Mouse (Mus musculus) CH12.LX (cell line): Measurements from ENCODE around the gene Pou2f3. TPM values are rescaled to one million over a fixed set of nuclear protein-coding genes. Genes with fewer than 3 reads are reported as not detected.

Experiments
- DNase-seq: peaks from one replicate; pipeline ENCODE4 v3.0.0-alpha.2; 2013; ENCODE audit errors: extremely low read depth
- H3K27ac ChIP-seq: 2 replicates; pipeline ENCODE4 v1.5.1; 2012; ENCODE audit warnings: low read depth, mild to moderate bottlenecking, control low read depth, moderate library complexity; ENCODE audit not compliant: insufficient read depth
- H3K27me3 ChIP-seq: replicated peaks from 2 replicates; pipeline ENCODE3; 2012; ENCODE audit warnings: inconsistent platforms
- H3K36me3 ChIP-seq, 2 experiments: replicated peaks in 1 of 2; 2 replicates each; pipeline versions ENCODE3 to v1.6.1; 2012; ENCODE audit warnings: inconsistent platforms in 1 of 2, low read length in 1 of 2, mild to moderate bottlenecking in 1 of 2, mixed read lengths in 1 of 2, moderate library complexity in 1 of 2; ENCODE audit not compliant: control insufficient read depth in 1 of 2, insufficient read depth in 1 of 2
- H3K4me1 ChIP-seq, 2 experiments: 2 replicates each; pipeline ENCODE4 v1.6.1; 2012; ENCODE audit warnings: inconsistent platforms in 1 of 2, moderate library complexity in 1 of 2; ENCODE audit not compliant: insufficient read depth in 2 of 2, control insufficient read depth in 1 of 2
- H3K4me2 ChIP-seq: 2 replicates; pipeline ENCODE4 v1.6.1; 2012; ENCODE audit warnings: low read depth, mild to moderate bottlenecking, control low read depth; ENCODE audit not compliant: poor library complexity, insufficient read depth, severe bottlenecking
- H3K4me3 ChIP-seq, 3 experiments: fragments of 150-350 bp in 1 of 3; sonication (generic) in 1 of 3; replicated peaks in 1 of 3; 2 replicates each; pipeline versions ENCODE3 to v1.5.1; 2011 to 2012; ENCODE audit warnings: low read depth in 2 of 3, low read length in 2 of 3, mild to moderate bottlenecking in 2 of 3, moderate library complexity in 2 of 3, control low read depth in 1 of 3, improper control_type of control experiment in 1 of 3, inconsistent platforms in 1 of 3, mixed read lengths in 1 of 3; ENCODE audit not compliant: poor library complexity in 1 of 3
- H3K79me2 ChIP-seq: replicated peaks from 2 replicates; pipeline ENCODE4 v1.6.1; 2012; ENCODE audit warnings: mild to moderate bottlenecking, moderate library complexity; ENCODE audit not compliant: control insufficient read depth, poor library complexity, insufficient read depth, severe bottlenecking; ENCODE audit errors: extremely low read depth
- H3K9ac ChIP-seq: 2 replicates; pipeline ENCODE4 v1.6.1; 2012; ENCODE audit warnings: low read depth, mild to moderate bottlenecking, control low read depth, moderate library complexity; ENCODE audit not compliant: insufficient read depth
- H3K9me3 ChIP-seq: replicated peaks from 2 replicates; pipeline ENCODE3; 2012; ENCODE audit warnings: low read length, inconsistent platforms, mixed read lengths
- CHD1 ChIP-seq: IDR thresholded peaks from 2 replicates; pipeline ENCODE4 v1.6.1; 2012; ENCODE audit warnings: low read depth, low read length, improper control_type of control experiment, inconsistent platforms
- CTCF ChIP-seq, 2 experiments: IDR thresholded peaks in 1 of 2; conservative IDR thresholded peaks in 1 of 2; 2 replicates each; pipeline ENCODE4 v1.5.1; 2011 to 2012; ENCODE audit warnings: low read depth in 2 of 2, low read length in 2 of 2, improper control_type of control experiment in 1 of 2, inconsistent platforms in 1 of 2, mild to moderate bottlenecking in 1 of 2, moderate library complexity in 1 of 2
- ELF1 ChIP-seq: IDR thresholded peaks from 2 replicates; pipeline ENCODE4 v1.6.1; 2014; ENCODE audit warnings: low read depth, mild to moderate bottlenecking, inconsistent platforms, low read length, improper control_type of control experiment
- EP300 ChIP-seq: IDR thresholded peaks from 2 replicates; pipeline ENCODE4 v1.6.1; 2011; ENCODE audit warnings: low read length, improper control_type of control experiment
- GABPA ChIP-seq: IDR thresholded peaks from 2 replicates; pipeline ENCODE4 v1.6.1; 2012; ENCODE audit warnings: low read depth, low read length, improper control_type of control experiment, inconsistent platforms; ENCODE audit not compliant: insufficient replicate concordance
- HCFC1 ChIP-seq: IDR thresholded peaks from 2 replicates; pipeline ENCODE4 v1.6.1; 2012; ENCODE audit warnings: low read depth, mild to moderate bottlenecking, inconsistent platforms, low read length, improper control_type of control experiment
- IRF4 ChIP-seq: IDR thresholded peaks from 2 replicates; pipeline ENCODE4 v1.6.1; 2014; ENCODE audit warnings: low read depth, mild to moderate bottlenecking, inconsistent platforms, low read length, improper control_type of control experiment
- JUND ChIP-seq: conservative IDR thresholded peaks from 2 replicates; pipeline ENCODE4 v1.6.1; 2011; ENCODE audit warnings: low read depth, low read length, improper control_type of control experiment
- MAFK ChIP-seq: IDR thresholded peaks from 2 replicates; pipeline ENCODE4 v1.6.1; 2011; ENCODE audit warnings: low read length, improper control_type of control experiment; ENCODE audit not compliant: insufficient replicate concordance
- MAX ChIP-seq: IDR thresholded peaks from 2 replicates; pipeline ENCODE4 v1.6.1; 2011; ENCODE audit warnings: low read length, improper control_type of control experiment
- MAZ ChIP-seq: IDR thresholded peaks from 2 replicates; pipeline ENCODE4 v1.6.1; 2012; ENCODE audit warnings: low read depth, mild to moderate bottlenecking, inconsistent platforms, low read length, improper control_type of control experiment, moderate library complexity
- MEF2A ChIP-seq: IDR thresholded peaks from 2 replicates; pipeline ENCODE4 v1.6.1; 2014; ENCODE audit warnings: low read depth, mild to moderate bottlenecking, inconsistent platforms, low read length, improper control_type of control experiment, borderline replicate concordance
- MYC ChIP-seq: IDR thresholded peaks from 2 replicates; pipeline ENCODE4 v1.6.1; 2011; ENCODE audit warnings: low read depth, mild to moderate bottlenecking, improper control_type of control experiment, low read length
- NRF1 ChIP-seq: IDR thresholded peaks from 2 replicates; pipeline ENCODE4 v1.6.1; 2014; ENCODE audit warnings: low read depth, mild to moderate bottlenecking, inconsistent platforms, low read length, improper control_type of control experiment, moderate library complexity
- PAX5 ChIP-seq: IDR thresholded peaks from 2 replicates; pipeline ENCODE4 v1.6.1; 2012; ENCODE audit warnings: low read length, inconsistent platforms, mixed read lengths
- POLR2A ChIP-seq: IDR thresholded peaks from 2 replicates; pipeline ENCODE4 v1.6.1; 2011; ENCODE audit warnings: low read depth, mild to moderate bottlenecking, improper control_type of control experiment, low read length
- POLR2AphosphoS2 ChIP-seq: IDR thresholded peaks from 2 replicates; pipeline ENCODE4 v1.6.1; 2011; ENCODE audit warnings: low read depth, low read length, improper control_type of control experiment
- RAD21 ChIP-seq: IDR thresholded peaks from 2 replicates; pipeline ENCODE4 v1.6.1; 2011; ENCODE audit warnings: low read depth, mild to moderate bottlenecking, low read length, improper control_type of control experiment, moderate library complexity
- RCOR1 ChIP-seq: conservative IDR thresholded peaks from 2 replicates; pipeline ENCODE4 v1.6.1; 2012; ENCODE audit warnings: low read depth, mild to moderate bottlenecking, inconsistent platforms, low read length, improper control_type of control experiment
- SIN3A ChIP-seq: IDR thresholded peaks from 2 replicates; pipeline ENCODE4 v1.6.1; 2012; ENCODE audit warnings: low read length, improper control_type of control experiment, inconsistent platforms
- SMC3 ChIP-seq: IDR thresholded peaks from 2 replicates; pipeline ENCODE4 v1.6.1; 2011; ENCODE audit warnings: low read depth, low read length, improper control_type of control experiment
- TBP ChIP-seq: conservative IDR thresholded peaks from 2 replicates; pipeline ENCODE4 v1.6.1; 2011; ENCODE audit warnings: low read depth, low read length, improper control_type of control experiment
- UBTF ChIP-seq: IDR thresholded peaks from 2 replicates; pipeline ENCODE4 v1.6.1; 2012; ENCODE audit warnings: low read depth, mild to moderate bottlenecking, inconsistent platforms, low read length, improper control_type of control experiment, moderate library complexity
- USF1 ChIP-seq: IDR thresholded peaks from 2 replicates; pipeline ENCODE4 v1.6.1; 2014; ENCODE audit warnings: low read depth, mild to moderate bottlenecking, inconsistent platforms, low read length, improper control_type of control experiment
- USF2 ChIP-seq: conservative IDR thresholded peaks from 2 replicates; pipeline ENCODE4 v1.6.1; 2011; ENCODE audit warnings: low read depth, low read length, improper control_type of control experiment
- ZNF384 ChIP-seq: IDR thresholded peaks from 2 replicates; pipeline ENCODE4 v1.6.1; 2012; ENCODE audit warnings: low read depth, low read length, improper control_type of control experiment, inconsistent platforms
- dilution Hi-C: fragments of 300-500 bp; cut with MboI; formaldehyde crosslinking; loops from 2 replicates; pipeline ENCODE4 v1.14.3; 2020; ENCODE audit warnings: low sequenced_read_pairs; ENCODE audit not compliant: extremely low pct_unique_long_range_greater_than_20kb, extremely low pct_ligation_motif_present
- in situ Hi-C: fragments of 300-500 bp; cut with MboI; formaldehyde crosslinking; loops from 3 replicates; pipeline ENCODE4 v1.14.3; 2019; ENCODE audit warnings: low sequenced_read_pairs, low pct_ligation_motif_present, low pct_unique_long_range_greater_than_20kb, mixed read lengths
- polyA plus RNA-seq: library from polyadenylated mRNA; unstranded; fragments of >175 nt; gene quantifications from 2 replicates; pipeline ENCODE4 v1.2.1, GENCODE M21; 2012; ENCODE audit warnings: low read depth; ENCODE audit not compliant: insufficient read length
- total RNA-seq, 2 experiments: library from RNA; depleted of rRNA; stranded (reverse); fragments of 300-350 nt in 1 of 2; fragments of >200 nt in 1 of 2; gene quantifications; 2 replicates each; pipeline ENCODE4 v1.2.3; 2012 to 2014

Gene Pou2f3
- total and polyA plus RNA-seq, 3 experiments, result 0.21 to 0.49 TPM; not detected in 1

DNA sequence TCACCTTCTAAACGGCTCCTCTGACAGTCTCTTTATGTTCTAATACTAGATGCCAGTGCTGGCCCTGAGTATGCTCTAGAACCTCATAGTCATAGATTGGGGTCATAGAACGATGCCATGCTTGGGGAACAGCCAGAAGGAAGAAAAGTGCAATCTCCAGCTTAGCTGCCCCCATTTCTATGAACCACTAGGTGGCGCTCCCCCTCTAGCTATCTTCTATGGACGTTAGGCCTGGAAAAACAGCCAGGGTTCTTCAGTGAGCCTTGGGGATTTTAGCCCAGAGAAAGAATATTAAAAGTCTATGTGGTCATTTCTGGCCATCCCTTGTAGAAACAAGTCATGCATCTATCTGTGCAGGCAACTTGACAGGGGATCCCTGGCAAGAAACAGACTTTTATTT lies 68.3 kb downstream of the Pou2f3 start:
- Histone ChIP-seq H3K36me3 (no peaks in the 10 kb centered on the region), H3K4me2 (no peak overlapping the region), H3K79me2 (no peaks in the 10 kb centered on the region), H3K27me3 (peaks cover 50% of the 10 kb centered on the region), H3K4me1 (no peaks in the 10 kb centered on the region), H3K4me3 (no peak overlapping the region), H3K27ac (no peak overlapping the region), H3K9me3 (no peaks in the 10 kb centered on the region), H3K9ac (no peak overlapping the region)
- in situ Hi-C loops (loop anchor here (5.0 kb wide), 1 partner anchor 70 kb away; the partner anchor contains the start of gene Pou2f3), dilution Hi-C loops (no loop called here)
- DNase-seq, result peak; percentile 52
- TF ChIP-seq HCFC1 (no peak), RAD21 (peak; percentile 85), MEF2A (no peak), CHD1 (no peak), CTCF (conservative IDR thresholded peaks at IDR 0.05 in 1 of 2, IDR thresholded peaks at IDR 0.05 in 1 of 2; ENCODE audit: low read depth in 2 of 2, low read length in 2 of 2) (peak; percentile 74 to 93), MAZ (0 out of 2 replicates have a peak, but pooled peaks have one; percentile 55), RCOR1 (no peak), SMC3 (peak; percentile 90), USF1 (no peak), TBP (no peak), GABPA (no peak), MAFK (no peak), EP300 (no peak), PAX5 (no peak), ELF1 (no peak), MYC (no peak), IRF4 (no peak), POLR2AphosphoS2 (no peak)

DNA sequence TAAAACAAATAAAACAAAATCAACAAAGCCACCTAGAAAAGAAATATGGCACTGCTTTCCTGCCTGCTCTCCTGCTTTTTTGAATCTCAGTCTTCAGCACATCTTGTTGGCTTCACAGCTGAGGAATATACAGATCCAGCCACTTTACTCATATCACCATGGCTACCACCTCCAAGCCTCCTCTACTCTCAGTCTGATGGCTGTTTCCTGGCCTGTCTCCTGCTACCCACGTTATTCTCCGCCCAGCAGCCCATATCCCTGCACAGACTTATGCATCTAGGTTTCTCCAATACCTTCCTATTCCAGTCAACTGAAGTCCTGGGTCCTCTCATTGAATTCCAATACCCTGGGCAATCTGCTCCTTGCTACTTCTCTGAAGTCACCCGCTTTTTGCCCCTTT lies 76.6 kb downstream of the Pou2f3 start:
- Histone ChIP-seq H3K4me3 (no peak overlapping the region), H3K4me1 (no peaks in the 10 kb centered on the region), H3K9me3 (peaks cover 3% of the 10 kb centered on the region), H3K27ac (no peak overlapping the region), H3K4me2 (no peak overlapping the region), H3K79me2 (no peaks in the 10 kb centered on the region), H3K36me3 (no peaks in the 10 kb centered on the region), H3K27me3 (peaks cover 10% of the 10 kb centered on the region), H3K9ac (no peak overlapping the region)
- DNase-seq, result no peak
- dilution Hi-C loops (no loop called here), in situ Hi-C loops (loop anchor here (10.0 kb wide), 1 partner anchor 151 kb away; no protein-coding TSS in a partner anchor)
- TF ChIP-seq MAFK (no peak), MAX (no peak), NRF1 (no peak), USF2 (no peak), CHD1 (no peak), ZNF384 (no peak), POLR2A (no peak), JUND (no peak), MYC (no peak), SIN3A (no peak), UBTF (no peak), ELF1 (no peak), RAD21 (no peak), EP300 (no peak)
